Comparison of ENCODE assay signal across 9 mouse cellular contexts in the genomic region with DNA sequence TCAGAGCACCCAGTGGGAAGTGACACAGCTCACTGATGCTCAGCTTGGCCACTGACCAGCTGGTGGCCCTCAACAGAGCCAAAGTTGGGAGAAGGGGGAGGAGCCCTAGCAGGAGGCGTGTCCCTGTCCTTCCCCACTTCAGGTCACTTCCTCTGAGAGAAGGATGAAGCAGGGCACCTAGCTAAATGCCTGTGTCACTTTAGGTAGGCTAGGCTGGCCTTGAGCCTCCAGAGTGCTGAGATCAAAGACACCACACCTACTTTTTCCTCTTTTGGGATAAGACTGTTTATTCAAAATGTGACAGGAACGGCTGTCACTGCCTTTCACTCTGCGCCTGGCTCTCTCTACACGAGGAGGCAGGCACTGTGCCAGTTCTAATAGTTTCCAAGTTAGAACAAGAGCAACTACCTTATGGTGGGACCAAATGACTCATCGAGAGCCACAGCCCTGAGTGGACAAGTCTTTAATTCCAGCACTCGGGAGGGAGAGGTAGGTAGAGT. TPM values are rescaled to one million over a fixed set of nuclear protein-coding genes. Genes with fewer than 3 reads are reported as not detected.
A peak's percentile ranks its signal among the peaks of the same experiment; 100 is the strongest.
DNase-seq lines count a peak whose midpoint lies in the region; ATAC-seq and TF ChIP-seq lines count a peak whose summit lies in the region.
"Had no signal": no experiment of that assay in that cellular context is flagged by ENCODE, and none has a peak within 500 bp of the region (broad histone marks: within the 10 kb centered on the region; RNA-seq: fewer than 3 reads in every experiment).

No protein-coding gene starts in this region.

- no peak for TF ChIP-seq CTCF in left cerebral cortex, adult 2 months (IDR thresholded peaks at IDR 0.05)

- ATAC-seq in forebrain, embryonic 14.5 days = no peak
- ATAC-seq in forebrain, embryonic 11.5 days (replicated peaks; ENCODE audit: low FRiP score) = no peak
- ATAC-seq in kidney, embryonic 15.5 days (replicated peaks; ENCODE audit: low FRiP score) = no peak

- peaks cover 56% of the 10 kb centered on the region for H3K36me3 ChIP-seq in forebrain, embryonic 14.5 days (ENCODE audit: control insufficient read depth, insufficient read depth, low read length)
- peaks cover 7% of the 10 kb centered on the region for H3K36me3 ChIP-seq in forebrain, embryonic 11.5 days (ENCODE audit: control insufficient read depth, insufficient read depth, low read length)
- peaks cover 61% of the 10 kb centered on the region for H3K36me3 ChIP-seq in kidney, embryonic 15.5 days

- H3K9ac ChIP-seq in forebrain, embryonic 14.5 days (ENCODE audit: low read length) = no peak overlapping the region
- H3K9ac ChIP-seq in forebrain, embryonic 11.5 days (ENCODE audit: low read length) = no peak overlapping the region
- H3K9ac ChIP-seq in kidney, embryonic 15.5 days = no peak overlapping the region

- peak; percentile 20 for DNase-seq in forebrain, embryonic 14.5 days (ENCODE audit: low spot score)
- no peak for DNase-seq in forebrain, embryonic 11.5 days (ENCODE audit: low spot score)
- peak; percentile 65 to 73 for DNase-seq in adrenal gland, postnatal 36 days
- DNase-seq in lung, postnatal 10 days = peak; percentile 83
- no peak for DNase-seq in spleen, adult 18-20 months
- no peak for DNase-seq in left cerebral cortex, adult 2 months (ENCODE audit: extremely low spot score in 1 of 2, low spot score in 2 of 2)
- DNase-seq in ovary, postnatal 10 days (ENCODE audit: low spot score) = no peak
- DNase-seq: cerebellum, adult 8-10 months had no signal

- no peaks in the 10 kb centered on the region for H3K9me3 ChIP-seq in forebrain, embryonic 14.5 days (replicated peaks; ENCODE audit: control insufficient read depth, low read length)
- H3K9me3 ChIP-seq in forebrain, embryonic 11.5 days (ENCODE audit: control insufficient read depth, low read length) = no peaks in the 10 kb centered on the region
- H3K9me3 ChIP-seq in kidney, embryonic 15.5 days (replicated peaks) = no peaks in the 10 kb centered on the region

- H3K27me3 ChIP-seq in forebrain, embryonic 14.5 days (replicated peaks; ENCODE audit: control insufficient read depth, insufficient read depth, low read length) = no peaks in the 10 kb centered on the region
- H3K27me3 ChIP-seq in forebrain, embryonic 11.5 days (ENCODE audit: control insufficient read depth, insufficient read depth, low read length) = no peaks in the 10 kb centered on the region
- H3K27me3 ChIP-seq in kidney, embryonic 15.5 days = no peaks in the 10 kb centered on the region

- H3K4me1 ChIP-seq in forebrain, embryonic 14.5 days (ENCODE audit: control insufficient read depth, insufficient read depth, low read length) = no peaks in the 10 kb centered on the region
- H3K4me1 ChIP-seq in forebrain, embryonic 11.5 days (replicated peaks; ENCODE audit: control insufficient read depth, insufficient read depth, low read length) = no peaks in the 10 kb centered on the region
- peaks cover 30% of the 10 kb centered on the region for H3K4me1 ChIP-seq in kidney, embryonic 15.5 days

- intact Hi-C loops in left cerebral cortex, adult 2 months (cut with DNase I) = loop anchor here (1.0 kb wide), 1 partner anchor 67 kb away; no protein-coding TSS in a partner anchor

- 77% methylated on average over 6 of the region's 6 CpGs for WGBS in forebrain, embryonic 14.5 days
- WGBS in forebrain, embryonic 11.5 days = 91% methylated on average over 6 of the region's 6 CpGs
- 77% methylated on average over 6 of the region's 6 CpGs for WGBS in kidney, embryonic 15.5 days

- H3K4me3 ChIP-seq in forebrain, embryonic 14.5 days (ENCODE audit: low read depth, low read length) = no peak overlapping the region
- H3K4me3 ChIP-seq in forebrain, embryonic 11.5 days (ENCODE audit: low read depth, low read length) = no peak overlapping the region
- H3K4me3 ChIP-seq in kidney, embryonic 15.5 days (replicated peaks) = no peak overlapping the region
- no peak overlapping the region for H3K4me3 ChIP-seq in left cerebral cortex, adult 2 months

- no peak overlapping the region for H3K27ac ChIP-seq in forebrain, embryonic 14.5 days (ENCODE audit: low read depth, low read length)
- H3K27ac ChIP-seq in forebrain, embryonic 11.5 days (ENCODE audit: low read depth, low read length) = no peak overlapping the region
- H3K27ac ChIP-seq in kidney, embryonic 15.5 days = peak overlapping the region; percentile 23; the same call in 1 of the 2 replicates
- no peak overlapping the region for H3K27ac ChIP-seq in left cerebral cortex, adult 2 months

- no peak overlapping the region for H3K4me2 ChIP-seq in forebrain, embryonic 14.5 days (ENCODE audit: low read length)
- H3K4me2 ChIP-seq in forebrain, embryonic 11.5 days (ENCODE audit: low read depth, low read length, severe bottlenecking) = no peak overlapping the region
- H3K4me2 ChIP-seq in kidney, embryonic 15.5 days = no peak overlapping the region

RNA-seq across cellular contexts. Expression of a gene that starts 9.7 kb away (rescaled TPM):
- polyA plus RNA-seq in forebrain, embryonic 14.5 days (2014; fragmentation: Nextera tagmentation; extraction: Ambion mirVana) = 101 and 128 TPM in 2 replicates
- polyA plus RNA-seq in forebrain, embryonic 11.5 days (2014; fragmentation: Nextera tagmentation; extraction: Ambion mirVana) = 182 and 199 TPM in 2 replicates
- total RNA-seq in adrenal gland, postnatal 36 days (2021) = 100 to 1,000 TPM; 193 to 252 TPM
- polyA plus RNA-seq in kidney, embryonic 15.5 days (2015; fragmentation: Nextera tagmentation; extraction: Ambion mirVana) = 288 and 312 TPM in 2 replicates
- 100 to 1,000 TPM; 196 to 199 TPM for total RNA-seq in left cerebral cortex, adult 2 months (2021)

RNA-seq across cellular contexts. Expression of a gene that starts 9.8 kb away (rescaled TPM):
- 345 and 412 TPM in 2 replicates for polyA plus RNA-seq in forebrain, embryonic 14.5 days (2014; fragmentation: Nextera tagmentation; extraction: Ambion mirVana)
- 341 and 343 TPM in 2 replicates for polyA plus RNA-seq in forebrain, embryonic 11.5 days (2014; fragmentation: Nextera tagmentation; extraction: Ambion mirVana)
- total RNA-seq in adrenal gland, postnatal 36 days (2021) = 100 to 1,000 TPM; 241 to 264 TPM
- 401 and 402 TPM in 2 replicates for polyA plus RNA-seq in kidney, embryonic 15.5 days (2015; fragmentation: Nextera tagmentation; extraction: Ambion mirVana)
- 100 to 1,000 TPM; 179 to 192 TPM for total RNA-seq in left cerebral cortex, adult 2 months (2021)

RNA-seq across cellular contexts. Expression of a gene that starts 10.0 kb away (rescaled TPM):
- 6.1 and 6.9 TPM in 2 replicates for polyA plus RNA-seq in forebrain, embryonic 14.5 days (2014; fragmentation: Nextera tagmentation; extraction: Ambion mirVana)
- 5.9 and 6.4 TPM in 2 replicates for polyA plus RNA-seq in forebrain, embryonic 11.5 days (2014; fragmentation: Nextera tagmentation; extraction: Ambion mirVana)
- 1 to 10 TPM; 1.1 to 1.7 TPM for total RNA-seq in adrenal gland, postnatal 36 days (2021)
- 9.0 and 9.6 TPM in 2 replicates for polyA plus RNA-seq in kidney, embryonic 15.5 days (2015; fragmentation: Nextera tagmentation; extraction: Ambion mirVana)
- total RNA-seq in left cerebral cortex, adult 2 months (2021) = 1 to 10 TPM; 1.8 to 2.3 TPM

Comparison
In these comparisons a context has a peak if more than half of its experiments do, and no peak if none do; other contexts are left out.
1. DNase-seq: peak in forebrain, embryonic 14.5 days (single experiment), adrenal gland, postnatal 36 days (2 of 2) and lung, postnatal 10 days (single experiment); none in forebrain, embryonic 11.5 days (single experiment), spleen, adult 18-20 months (0 of 2), left cerebral cortex, adult 2 months (0 of 2) and ovary, postnatal 10 days (single experiment).